Mouse (Mus musculus): ENCODE results near the gene Canx. TPM values are rescaled to one million over a fixed set of nuclear protein-coding genes. Genes with fewer than 3 reads are reported as not detected.
"Not testable (repeated sequence)": the region's sequence is repeated elsewhere in the genome, so short reads cannot be mapped to it uniquely, and the experiment has no call there.

Gene Canx
- polyA plus RNA-seq, 1 experiment from 2014 or later, result 334 TPM

DNA sequence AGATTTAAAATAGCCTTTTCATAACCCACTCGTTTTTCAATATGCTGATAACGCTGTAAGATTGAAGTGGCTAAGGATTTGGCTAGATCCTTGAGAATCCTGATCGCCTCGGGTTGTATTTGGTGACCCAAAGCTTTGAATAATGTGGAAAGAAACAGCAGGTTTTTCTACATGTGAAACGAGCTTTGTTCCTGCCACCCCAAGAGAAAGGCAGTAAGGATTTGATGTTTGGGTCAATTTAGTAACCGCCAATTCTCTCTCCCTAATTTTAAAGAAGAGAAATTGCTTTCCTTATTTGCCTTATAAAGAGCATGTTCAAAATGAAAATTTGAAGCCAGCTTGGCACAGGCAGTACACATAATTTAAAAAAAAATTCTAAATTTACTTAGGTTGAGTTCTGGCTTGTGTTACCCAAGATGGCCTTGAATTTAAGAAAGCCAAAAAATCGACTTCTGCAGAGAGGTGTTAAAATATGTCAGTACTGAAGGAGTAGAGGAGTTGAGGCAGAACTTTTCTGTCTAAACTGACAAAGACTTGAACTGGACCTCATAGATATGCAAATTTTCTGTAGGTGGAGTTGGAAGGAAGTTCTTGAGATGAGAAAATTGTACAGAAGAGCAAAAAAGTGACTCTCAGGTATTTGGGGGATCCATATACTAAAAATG is 961 bp upstream of the Canx start:
- peak overlapping the region; percentile 98 for H3K27ac ChIP-seq
- H3K4me1 ChIP-seq, result peaks cover 22% of the 10 kb centered on the region
- H3K36me3 ChIP-seq, result peaks cover 33% of the 10 kb centered on the region
- WGBS, result 13% methylated on average over 7 of the region's 7 CpGs
- no peak for DNase-seq (ENCODE audit: low spot score)
- no peaks in the 10 kb centered on the region for H3K9me3 ChIP-seq (replicated peaks)
- H3K4me3 ChIP-seq, result peak overlapping the region; percentile 75
- no peaks in the 10 kb centered on the region for H3K27me3 ChIP-seq (ENCODE audit: low read depth, poor library complexity, severe bottlenecking)

DNA sequence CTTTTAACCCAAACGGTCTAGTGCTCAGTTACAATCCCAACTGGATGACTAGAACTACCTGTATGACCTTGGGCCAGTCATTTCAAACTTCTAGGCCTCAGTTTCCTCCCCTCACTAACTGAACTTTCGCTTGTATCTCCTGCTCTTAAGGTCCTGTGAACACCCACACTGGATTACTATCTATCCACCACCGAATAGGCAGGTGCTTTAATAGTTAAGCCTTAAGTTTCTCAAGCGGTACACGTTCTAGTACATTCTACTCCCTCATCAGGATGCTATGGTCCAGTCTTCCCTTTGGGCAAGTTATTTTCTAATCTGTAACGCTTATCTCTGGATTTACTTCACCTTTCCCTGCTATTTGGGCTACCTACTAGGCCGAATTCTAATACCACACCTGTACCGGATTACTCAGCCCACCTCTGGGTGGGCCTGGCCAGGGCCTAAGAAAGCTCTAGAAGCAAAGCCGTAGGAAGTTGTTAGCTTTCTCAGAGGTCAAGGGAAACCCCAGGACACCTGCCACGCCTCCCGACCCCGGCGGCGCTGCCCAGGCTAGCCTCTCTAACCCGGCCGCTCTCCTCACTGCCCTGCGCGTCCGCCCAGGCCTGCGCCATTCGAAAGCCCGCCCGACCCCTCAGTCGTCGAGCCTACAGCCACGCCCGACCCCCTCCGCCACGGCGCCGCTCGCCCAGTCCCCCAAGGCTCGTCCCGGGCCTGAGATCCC is 562 bp downstream of the Canx start:
- DNase-seq (ENCODE audit: low spot score), result no peak
- H3K27me3 ChIP-seq (ENCODE audit: low read depth, poor library complexity, severe bottlenecking), result no peaks in the 10 kb centered on the region
- peaks cover 39% of the 10 kb centered on the region for H3K36me3 ChIP-seq
- H3K9me3 ChIP-seq (replicated peaks), result no peaks in the 10 kb centered on the region
- peak overlapping the region; percentile 98 for H3K27ac ChIP-seq
- WGBS, result 2% methylated on average over 34 of the region's 34 CpGs
- peaks cover 22% of the 10 kb centered on the region for H3K4me1 ChIP-seq
- peak overlapping the region; percentile 75 for H3K4me3 ChIP-seq

DNA sequence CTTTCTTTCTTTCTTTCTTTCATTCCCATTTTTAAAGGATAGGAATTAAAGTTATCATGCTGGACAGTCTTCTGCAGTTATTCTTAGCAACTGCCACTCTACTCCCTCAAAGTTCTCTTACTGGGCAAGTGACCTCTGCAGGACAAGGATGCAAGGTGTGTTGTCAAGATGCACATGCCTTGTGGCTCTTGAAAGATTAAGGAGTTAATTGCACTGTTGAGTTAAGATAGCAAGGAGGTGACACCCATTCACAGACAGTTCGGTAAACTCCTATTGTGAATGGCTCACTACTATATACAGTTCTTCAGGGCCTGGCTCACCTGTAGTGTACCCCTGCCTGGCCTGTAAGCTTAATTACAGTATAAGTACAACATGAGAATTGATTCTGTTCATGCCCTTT is 1.6 kb downstream of the Canx start:
- Histone ChIP-seq H3K9me3 (replicated peaks) (no peaks in the 10 kb centered on the region), H3K27ac (no peak overlapping the region), H3K36me3 (peaks cover 40% of the 10 kb centered on the region), H3K27me3 (ENCODE audit: low read depth, poor library complexity, severe bottlenecking) (no peaks in the 10 kb centered on the region), H3K4me3 (peak overlapping the region; percentile 75), H3K4me1 (peaks cover 22% of the 10 kb centered on the region)
- DNase-seq (ENCODE audit: low spot score), result no peak
- WGBS, result 51% methylated on average over 1 of the region's 1 CpGs

DNA sequence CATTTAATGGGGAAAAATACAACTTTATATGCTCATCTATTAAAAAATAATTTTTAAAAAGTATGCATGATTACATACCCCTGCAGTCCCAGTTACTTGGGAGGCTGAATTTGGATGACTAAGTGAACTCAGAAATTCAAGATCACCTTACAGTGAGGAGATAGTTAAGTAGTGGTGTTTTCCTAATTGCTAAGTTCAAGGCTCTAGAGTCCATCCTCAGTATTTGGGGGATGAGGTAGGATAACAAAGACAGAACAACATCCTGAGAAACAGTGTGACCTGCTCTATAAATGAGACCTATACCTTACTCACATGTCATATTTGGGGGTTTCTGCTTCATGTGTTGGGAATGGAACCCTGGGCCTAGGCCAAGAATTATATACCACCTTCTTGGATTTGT is 3.1 kb downstream of the Canx start:
- H3K4me3 ChIP-seq, result no peak overlapping the region
- DNase-seq (ENCODE audit: low spot score), result no peak

DNA sequence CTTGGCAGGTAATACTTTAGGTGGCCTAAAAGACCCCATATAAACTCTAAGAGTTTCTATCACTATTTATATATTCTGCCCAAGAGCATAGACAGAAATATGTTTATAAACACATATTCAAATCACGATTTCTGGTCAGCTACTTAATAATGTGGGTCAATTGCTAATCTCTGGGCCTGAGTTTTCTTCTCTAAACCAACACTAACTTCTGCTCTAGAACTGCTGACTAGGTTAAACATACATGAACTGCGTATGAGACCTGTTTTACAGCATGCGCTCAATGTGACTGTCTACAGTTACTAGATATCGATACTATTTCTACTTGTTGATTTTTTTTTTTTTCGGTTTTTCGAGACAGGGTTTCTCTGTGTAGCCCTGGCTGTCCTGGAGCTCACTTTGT is 4.2 kb downstream of the Canx start:
- Histone ChIP-seq H3K27me3 (ENCODE audit: low read depth, poor library complexity, severe bottlenecking) (no peaks in the 10 kb centered on the region), H3K4me3 (no peak overlapping the region), H3K4me1 (peaks cover 18% of the 10 kb centered on the region), H3K36me3 (peaks cover 48% of the 10 kb centered on the region), H3K9me3 (replicated peaks) (no peaks in the 10 kb centered on the region), H3K27ac (no peak overlapping the region)
- WGBS, result 95% methylated on average over 6 of the region's 6 CpGs
- no peak for DNase-seq (ENCODE audit: low spot score)

More for the DNA sequence above, 3.1 kb downstream of the Canx start:
- Histone ChIP-seq H3K27me3 (ENCODE audit: low read depth, poor library complexity, severe bottlenecking) (no peaks in the 10 kb centered on the region), H3K9me3 (replicated peaks) (no peaks in the 10 kb centered on the region), H3K36me3 (peaks cover 41% of the 10 kb centered on the region), H3K4me1 (peaks cover 22% of the 10 kb centered on the region), H3K27ac (no peak overlapping the region)

DNA sequence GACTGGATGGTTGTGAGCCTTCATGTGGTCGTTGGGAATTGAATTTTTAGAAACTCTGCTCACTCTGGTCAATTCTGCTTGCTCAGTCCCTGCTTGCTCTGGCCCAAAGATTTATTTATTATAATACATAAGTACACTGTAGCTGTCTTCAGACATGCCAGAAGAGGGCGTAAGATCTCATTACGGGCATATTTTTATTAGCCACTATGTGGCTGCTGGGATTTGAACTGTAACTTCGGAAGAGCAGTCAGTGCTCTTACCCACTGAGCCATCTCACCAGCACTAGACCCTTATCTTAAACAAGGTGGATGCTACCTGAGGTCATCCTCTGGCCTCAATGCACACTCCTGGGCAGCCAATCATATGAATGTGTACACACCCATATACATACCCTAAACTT is 6.1 kb downstream of the Canx start:
- WGBS, result 94% methylated on average over 4 of the region's 4 CpGs
- not testable (repeated sequence) for H3K27me3 ChIP-seq (ENCODE audit: low read depth, poor library complexity, severe bottlenecking)
- H3K36me3 ChIP-seq, result peaks cover 56% of the 10 kb centered on the region

DNA sequence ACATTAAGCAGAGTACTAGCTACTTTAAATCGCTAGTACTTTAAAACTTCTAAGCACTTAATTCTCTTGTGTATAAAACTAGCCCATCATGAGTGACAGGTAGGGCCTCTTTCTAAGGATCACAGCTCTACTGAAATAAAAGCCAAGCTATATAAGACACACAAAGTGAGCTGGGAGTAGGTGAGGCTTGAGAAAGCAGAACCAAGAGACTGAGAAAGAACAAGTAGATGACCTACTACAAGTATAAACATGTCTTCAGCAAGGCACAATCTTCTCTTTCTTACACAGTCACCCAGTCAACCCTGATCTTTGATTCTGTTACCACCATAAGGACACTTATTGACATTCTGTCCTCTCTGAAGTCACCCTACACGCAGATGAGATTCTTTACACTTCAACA is 12.7 kb downstream of the Canx start:
- H3K27ac ChIP-seq, result no peak overlapping the region
- H3K4me1 ChIP-seq, result no peaks in the 10 kb centered on the region
- H3K4me3 ChIP-seq, result no peak overlapping the region
- H3K9me3 ChIP-seq (replicated peaks), result no peaks in the 10 kb centered on the region
- no peaks in the 10 kb centered on the region for H3K27me3 ChIP-seq (ENCODE audit: low read depth, poor library complexity, severe bottlenecking)
- WGBS, result 79% methylated on average over 2 of the region's 2 CpGs
- no peak for DNase-seq (ENCODE audit: low spot score)
- H3K36me3 ChIP-seq, result peaks cover 83% of the 10 kb centered on the region

More for the DNA sequence above, 6.1 kb downstream of the Canx start:
- H3K4me1 ChIP-seq, result peaks cover 15% of the 10 kb centered on the region
- not testable (repeated sequence) for H3K4me3 ChIP-seq; H3K27ac ChIP-seq; DNase-seq (ENCODE audit: low spot score); H3K9me3 ChIP-seq (replicated peaks)

DNA sequence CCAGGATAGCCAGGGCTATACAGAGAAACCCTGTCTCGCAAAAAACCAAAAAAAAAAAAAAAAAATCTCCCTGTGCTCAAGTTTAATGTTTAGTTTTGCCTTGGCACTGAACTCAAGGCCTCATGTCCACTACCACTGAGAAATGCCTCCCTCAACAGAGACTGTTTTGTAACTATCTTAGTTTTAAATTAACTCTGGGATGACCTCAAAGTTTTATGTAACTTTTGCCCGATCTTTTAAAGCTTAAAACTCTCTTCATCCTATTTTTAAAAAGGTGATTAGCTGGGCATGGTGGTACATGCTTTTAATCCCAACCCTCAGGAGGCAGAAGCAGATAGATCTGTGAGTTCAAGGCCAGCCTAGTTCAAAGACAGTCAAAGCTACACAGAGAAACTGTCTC is 22.1 kb downstream of the Canx start:
- 92% methylated on average over 2 of the region's 2 CpGs for WGBS
- no peak overlapping the region for H3K4me3 ChIP-seq
- peaks cover 100% of the 10 kb centered on the region for H3K36me3 ChIP-seq
- no peaks in the 10 kb centered on the region for H3K4me1 ChIP-seq
- H3K27ac ChIP-seq, result no peak overlapping the region
- no peaks in the 10 kb centered on the region for H3K9me3 ChIP-seq (replicated peaks)
- DNase-seq (ENCODE audit: low spot score), result no peak
- no peaks in the 10 kb centered on the region for H3K27me3 ChIP-seq (ENCODE audit: low read depth, poor library complexity, severe bottlenecking)

DNA sequence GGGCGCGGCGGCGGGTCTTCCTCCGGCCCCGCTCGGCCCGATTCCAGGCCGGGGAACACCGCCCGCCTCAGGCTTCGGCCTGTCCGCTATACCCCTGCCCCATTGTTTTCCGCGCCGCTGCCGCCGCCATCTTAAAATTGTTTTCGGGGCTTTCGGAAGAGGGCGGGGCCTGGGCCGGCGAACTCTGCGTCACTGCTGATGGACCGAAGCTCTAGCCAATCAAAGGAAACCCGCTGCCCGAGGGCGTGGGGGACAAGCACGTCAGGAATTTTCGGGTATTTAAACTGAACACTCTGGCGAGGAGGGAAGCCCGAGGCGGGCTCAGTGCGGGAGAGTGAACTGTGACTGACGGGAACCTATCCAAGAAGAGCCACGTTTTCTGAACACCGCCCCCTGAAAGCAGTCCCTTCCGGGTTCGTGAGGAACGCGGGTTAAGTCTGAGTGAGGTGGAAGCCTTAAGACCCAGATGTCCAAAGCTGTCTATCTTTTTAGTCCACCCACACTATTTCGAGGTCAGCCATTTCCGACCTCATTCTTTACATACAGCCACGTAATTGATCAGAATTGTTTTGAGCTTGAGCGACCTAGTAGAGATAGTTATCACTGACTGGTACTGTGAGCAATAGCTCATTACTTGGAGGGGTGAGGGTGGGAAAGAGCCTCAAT is 33.1 kb downstream of the Canx start, which contains the start of gene Maml1:
Maml1 (minus strand) TSS at position 122 of the 666 bp plus-strand sequence.
- Histone ChIP-seq H3K36me3 (peaks cover 71% of the 10 kb centered on the region), H3K9me3 (replicated peaks) (no peaks in the 10 kb centered on the region), H3K27ac (peak within 1 kb of the TSS; percentile 99), H3K27me3 (ENCODE audit: low read depth, poor library complexity, severe bottlenecking) (no peaks in the 10 kb centered on the region), H3K4me3 (peak within 1 kb of the TSS; percentile 98), H3K4me1 (peaks cover 17% of the 10 kb centered on the region)
- WGBS, result under 1% methylated on average over 45 of the region's 45 CpGs
- peak; percentile 97 for DNase-seq (ENCODE audit: low spot score)

DNA sequence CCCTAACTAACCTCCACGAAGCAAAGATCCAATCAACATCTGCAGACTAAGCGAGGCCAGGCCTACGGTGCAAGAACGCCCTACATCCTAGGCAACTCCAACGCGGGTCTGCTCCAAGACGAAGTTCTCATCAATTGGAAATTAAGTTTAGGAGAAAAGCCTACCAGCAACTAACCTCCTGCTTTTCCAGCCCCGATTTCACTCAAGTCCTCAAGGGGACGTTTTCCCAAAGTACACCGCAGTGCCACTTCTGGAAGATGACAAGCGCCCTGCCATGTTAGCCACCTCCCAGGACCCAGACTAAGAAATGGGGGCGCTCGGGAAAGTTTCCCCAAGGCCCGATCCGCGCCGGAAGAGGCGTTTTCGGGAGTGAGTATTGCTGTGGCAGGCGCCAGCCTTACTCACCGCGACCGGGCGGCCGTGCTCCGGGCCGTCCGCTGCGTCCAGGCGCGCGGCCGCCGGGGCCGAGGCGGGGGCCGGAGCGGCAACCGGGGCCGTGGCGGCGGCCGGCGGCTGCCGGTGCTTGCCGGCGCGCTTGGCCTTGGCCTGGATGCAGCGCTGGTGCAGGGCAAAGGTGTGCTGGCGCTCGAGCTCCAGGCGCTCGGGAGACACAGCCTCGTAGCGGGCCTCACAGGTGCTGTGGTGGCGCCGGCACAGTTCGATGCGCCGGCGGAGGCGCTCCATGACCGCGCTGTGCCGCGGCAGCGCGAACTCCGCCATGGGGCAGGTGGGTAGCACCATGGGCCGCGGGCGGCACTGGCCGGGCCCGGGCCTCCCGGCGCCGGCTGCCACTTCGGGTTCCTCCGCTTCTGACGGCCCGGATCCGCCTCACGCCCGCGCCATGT is 33.9 kb downstream of the Canx start:
- Histone ChIP-seq H3K4me3 (peak overlapping the region; percentile 98), H3K9me3 (replicated peaks) (no peaks in the 10 kb centered on the region), H3K27ac (peak overlapping the region; percentile 99), H3K27me3 (ENCODE audit: low read depth, poor library complexity, severe bottlenecking) (no peaks in the 10 kb centered on the region), H3K4me1 (peaks cover 17% of the 10 kb centered on the region), H3K36me3 (peaks cover 71% of the 10 kb centered on the region)
- peak; percentile 75 for DNase-seq (ENCODE audit: low spot score)
- WGBS, result 1% methylated on average over 84 of the region's 85 CpGs

DNA sequence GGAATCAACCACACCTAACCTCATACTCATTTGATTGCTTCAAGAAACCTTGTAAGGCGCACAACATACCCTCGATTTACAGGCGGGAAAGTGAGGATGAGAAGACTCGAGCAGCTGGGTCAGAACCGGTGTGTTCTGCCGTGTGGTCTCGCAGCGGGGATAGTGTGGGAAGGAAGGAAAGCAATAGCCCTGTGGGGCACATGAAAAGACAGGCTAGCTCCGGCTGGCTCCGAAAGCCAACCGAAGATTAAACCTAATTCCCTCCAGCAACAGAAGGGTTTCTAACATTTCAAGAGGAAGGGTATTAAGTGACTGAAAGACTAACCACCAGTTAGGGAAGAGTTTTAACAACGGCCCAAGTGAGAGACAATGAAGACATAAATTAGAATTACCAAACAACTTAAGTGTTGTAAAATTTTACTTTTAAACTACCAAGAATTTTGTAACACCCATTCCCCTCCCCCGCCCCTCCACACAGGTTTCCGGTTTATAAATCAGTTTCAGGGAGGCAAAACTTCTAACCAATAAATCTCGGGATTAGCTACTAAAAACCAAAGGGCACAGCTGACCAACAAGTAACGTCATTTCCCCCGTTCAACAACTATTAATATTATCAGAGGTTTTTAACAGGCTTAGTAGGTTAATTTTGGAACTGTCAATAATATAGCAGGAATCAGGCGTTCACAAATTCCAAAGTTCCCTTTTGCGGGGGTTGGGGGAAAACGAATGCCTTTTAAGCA is 34.8 kb downstream of the Canx start:
- 15% methylated on average over 20 of the region's 20 CpGs for WGBS
- Histone ChIP-seq H3K4me3 (peak overlapping the region; percentile 98), H3K27ac (peak overlapping the region; percentile 99), H3K4me1 (peaks cover 17% of the 10 kb centered on the region), H3K27me3 (ENCODE audit: low read depth, poor library complexity, severe bottlenecking) (no peaks in the 10 kb centered on the region), H3K36me3 (peaks cover 71% of the 10 kb centered on the region), H3K9me3 (replicated peaks) (no peaks in the 10 kb centered on the region)
- DNase-seq (ENCODE audit: low spot score), result no peak

DNA sequence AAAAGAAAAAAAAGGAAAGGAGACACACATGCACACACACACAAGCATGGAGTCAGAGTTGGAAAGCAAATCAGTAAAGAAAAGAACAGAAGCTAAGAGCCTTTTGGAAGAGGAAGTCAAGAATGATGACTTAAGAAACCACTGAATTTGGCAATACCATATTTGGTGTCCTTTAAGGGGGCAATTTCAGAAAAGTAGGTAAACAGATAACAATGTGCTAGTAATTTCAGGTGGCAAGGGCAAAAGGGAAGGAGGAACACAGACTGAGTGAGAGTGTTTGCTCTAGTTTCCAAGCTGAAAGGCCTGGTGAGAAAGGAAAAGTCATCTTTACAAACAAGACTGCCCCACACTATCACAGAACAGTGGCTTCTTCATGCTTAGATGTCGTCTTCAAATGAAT is 39.0 kb downstream of the Canx start:
- no peak for DNase-seq (ENCODE audit: low spot score)
- Histone ChIP-seq H3K4me3 (no peak overlapping the region), H3K27me3 (ENCODE audit: low read depth, poor library complexity, severe bottlenecking) (no peaks in the 10 kb centered on the region), H3K36me3 (peaks cover 53% of the 10 kb centered on the region), H3K4me1 (peaks cover 13% of the 10 kb centered on the region), H3K27ac (no peak overlapping the region), H3K9me3 (replicated peaks) (no peaks in the 10 kb centered on the region)
- WGBS, result 90% methylated on average over 1 of the region's 1 CpGs
